In the genomic region with DNA sequence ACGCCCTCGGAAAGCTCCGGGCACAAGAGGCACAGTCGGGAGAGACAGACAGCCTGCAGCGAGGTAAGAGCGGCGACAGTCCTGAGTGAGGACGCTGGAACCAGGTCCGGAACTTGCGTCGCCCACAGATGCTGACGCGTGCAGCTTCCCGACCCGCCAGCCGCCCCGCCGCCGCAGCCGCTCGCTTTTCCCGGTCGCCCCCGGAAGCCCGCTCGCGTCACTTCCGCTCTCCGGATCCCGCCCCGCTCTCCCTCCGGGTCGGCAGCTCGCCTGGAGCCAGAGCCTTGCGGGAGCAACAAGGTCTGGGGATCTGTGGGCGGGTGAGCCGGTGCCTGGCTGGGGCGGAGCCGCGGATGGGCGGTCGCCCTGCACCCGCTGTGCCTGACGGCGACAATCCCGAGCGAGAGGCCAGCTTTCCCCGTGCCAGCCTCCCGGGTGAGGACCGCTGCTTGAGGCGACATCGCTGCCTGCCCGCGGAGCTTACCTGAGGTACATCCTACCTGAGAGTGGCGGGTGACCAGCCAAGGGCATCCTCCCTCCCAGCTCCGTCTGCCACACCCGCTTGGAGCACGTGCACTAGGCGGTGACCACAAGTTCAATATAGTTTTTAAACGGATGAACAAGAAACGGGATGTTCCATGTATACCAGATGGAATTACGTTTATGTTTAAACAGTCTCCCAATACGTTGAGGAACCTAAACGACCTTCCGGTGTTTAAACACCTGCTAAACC, we compare ENCODE assay signal across 7 mouse cellular contexts. TPM values are rescaled to one million over a fixed set of nuclear protein-coding genes. Genes with fewer than 3 reads are reported as not detected.
DNase-seq lines count a peak whose midpoint lies in the region; ATAC-seq lines count a peak whose summit lies in the region.

A gene (minus strand): TSS at position 210 of the 733 bp plus-strand sequence.

- H3K4me2 ChIP-seq in intestine, embryonic 15.5 days (replicated peaks) = peak within 1 kb of the TSS; percentile 73

- under 1% methylated on average over 65 of the region's 65 CpGs for WGBS in intestine, embryonic 15.5 days
- WGBS in midbrain, embryonic 10.5 days = under 1% methylated on average over 65 of the region's 65 CpGs

- H3K36me3 ChIP-seq in intestine, embryonic 15.5 days = no peaks in the 10 kb centered on the region
- peaks cover 12% of the 10 kb centered on the region for H3K36me3 ChIP-seq in midbrain, embryonic 10.5 days

- peak; percentile 97 to 98 for DNase-seq in adrenal gland, adult (ENCODE audit: inconsistent age in 2 of 2, low spot score in 1 of 2)
- DNase-seq in embryo, embryonic 10.5 days (ENCODE audit: low spot score) = peak; percentile 91
- DNase-seq in gastrocnemius, postnatal 25 days = peak; percentile 95
- DNase-seq in left cerebral cortex, postnatal 25 days (ENCODE audit: low spot score in 2 of 2) = peak; percentile 93 to 95
- peak; percentile 95 for DNase-seq in midbrain, embryonic 10.5 days (ENCODE audit: low spot score)
- DNase-seq in right cerebral cortex, postnatal 4 days = peak; percentile 92

- peak; percentile 99 for ATAC-seq in intestine, embryonic 15.5 days

- intact Hi-C loops in left cerebral cortex, postnatal 25 days (cut with DNase I) = loop anchor here (2.0 kb wide), 1 partner anchor 39 kb away; a partner anchor contains a TSS

- H3K4me1 ChIP-seq in intestine, embryonic 15.5 days (replicated peaks) = no peaks in the 10 kb centered on the region; the same call in 1 of the 2 replicates
- H3K4me1 ChIP-seq in midbrain, embryonic 10.5 days = peaks cover 23% of the 10 kb centered on the region

- peak within 1 kb of the TSS; percentile 79 for H3K4me3 ChIP-seq in intestine, embryonic 15.5 days (replicated peaks)
- peak within 1 kb of the TSS; percentile 96 for H3K4me3 ChIP-seq in midbrain, embryonic 10.5 days

- H3K27me3 ChIP-seq in intestine, embryonic 15.5 days (replicated peaks) = no peaks in the 10 kb centered on the region
- no peaks in the 10 kb centered on the region for H3K27me3 ChIP-seq in midbrain, embryonic 10.5 days (ENCODE audit: low read depth, poor library complexity, severe bottlenecking)

- peak within 1 kb of the TSS; percentile 79 for H3K9ac ChIP-seq in intestine, embryonic 15.5 days

- H3K27ac ChIP-seq in intestine, embryonic 15.5 days = peak within 1 kb of the TSS; percentile 83
- H3K27ac ChIP-seq in midbrain, embryonic 10.5 days (replicated peaks) = peak within 1 kb of the TSS; percentile 90

- H3K9me3 ChIP-seq in intestine, embryonic 15.5 days = no peaks in the 10 kb centered on the region
- H3K9me3 ChIP-seq in midbrain, embryonic 10.5 days (replicated peaks) = no peaks in the 10 kb centered on the region

RNA-seq across cellular contexts. Expression of the gene that starts here (rescaled TPM):
- 10 to 100 TPM; 10.5 TPM for total RNA-seq in gastrocnemius, postnatal 25 days (2021)
- 10.3 and 10.4 TPM in 2 replicates for polyA plus RNA-seq in intestine, embryonic 15.5 days (2015; fragmentation: Nextera tagmentation; extraction: Ambion mirVana)
- 10 to 100 TPM; 35.9 to 36.0 TPM for total RNA-seq in left cerebral cortex, postnatal 25 days (2021)
- 13.3 and 15.9 TPM in 2 replicates for polyA plus RNA-seq in midbrain, embryonic 10.5 days (2016; fragmentation: Nextera tagmentation; extraction: Ambion mirVana)

Comparison
In these comparisons a context has a peak if more than half of its experiments do, and no peak if none do; other contexts are left out.
1. Peak in every context shown above with its lines: DNase-seq, ATAC-seq, H3K4me3 ChIP-seq and H3K27ac ChIP-seq.